Mouse (Mus musculus): ENCODE results near the gene Gm10491. TPM values are rescaled to one million over a fixed set of nuclear protein-coding genes. Genes with fewer than 3 reads are reported as not detected.

Gm10491 gene
- polyA plus RNA-seq, 1 experiment = not detected

DNA sequence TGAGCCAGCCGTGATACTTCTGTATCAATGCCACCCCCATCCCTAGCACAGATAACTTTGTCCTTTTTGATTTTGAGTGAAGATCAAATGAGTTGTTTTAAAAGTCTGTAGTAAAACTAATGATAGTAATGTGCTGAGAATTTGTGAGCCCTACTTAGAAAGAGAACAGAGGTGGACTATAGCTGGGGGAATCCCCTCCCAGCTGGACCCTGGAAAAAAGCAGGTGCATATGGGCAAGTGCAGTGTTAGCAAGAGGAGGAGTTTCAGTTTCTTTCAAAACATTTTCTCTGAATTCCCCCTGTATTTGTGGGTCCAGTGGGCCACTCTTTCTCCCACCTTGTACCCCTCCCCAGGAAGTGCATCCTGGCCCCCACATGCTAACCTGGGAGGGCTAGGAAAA, 44.5 kb downstream of the Gm10491 start:
- no peak overlapping the region for H3K4me3 ChIP-seq (ENCODE audit: insufficient read depth, low read length)
- no peak for TF ChIP-seq CTCF (IDR thresholded peaks at IDR 0.05; ENCODE audit: extremely low read depth, insufficient read depth, low read length)
- no peak for TF ChIP-seq POLR2A (IDR thresholded peaks at IDR 0.05; ENCODE audit: extremely low read depth, insufficient read depth, low read length)
- no peak overlapping the region for H3K27ac ChIP-seq (ENCODE audit: insufficient read depth, low read length)
- H3K4me1 ChIP-seq (ENCODE audit: control insufficient read depth, insufficient read depth, low read length) = no peaks in the 10 kb centered on the region

DNA sequence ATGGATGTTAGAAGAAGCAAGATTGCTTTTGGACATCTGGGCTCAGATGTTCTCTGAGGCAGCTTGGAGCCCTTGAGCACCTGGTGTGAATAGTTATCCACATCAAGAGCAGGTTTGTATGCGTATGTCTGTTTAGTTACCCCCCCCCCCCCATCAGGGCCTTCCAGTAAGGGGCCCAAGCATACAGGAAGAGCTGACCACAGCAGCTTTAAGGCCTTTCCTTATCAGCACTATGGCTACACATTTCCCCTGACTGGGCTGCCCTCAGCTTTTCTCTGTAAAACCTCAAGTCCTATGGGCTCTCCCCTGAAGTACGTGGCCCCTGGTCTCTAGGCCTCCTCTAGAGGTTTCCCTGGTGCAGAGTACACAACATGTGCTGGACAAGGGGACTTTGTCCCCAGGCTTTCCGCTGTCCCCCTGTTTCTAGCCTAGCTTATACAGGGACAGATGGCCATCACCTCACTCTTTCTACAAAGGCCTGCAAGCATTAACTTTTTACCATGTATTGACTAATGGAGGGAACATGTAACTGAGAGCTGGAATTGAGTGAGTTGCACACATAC, 48.4 kb downstream of the Gm10491 start:
- Histone ChIP-seq H3K27ac (ENCODE audit: insufficient read depth, low read length) (no peak overlapping the region), H3K4me3 (ENCODE audit: insufficient read depth, low read length) (no peak overlapping the region), H3K4me1 (ENCODE audit: control insufficient read depth, insufficient read depth, low read length) (no peaks in the 10 kb centered on the region)
- no peak for TF ChIP-seq POLR2A (IDR thresholded peaks at IDR 0.05; ENCODE audit: extremely low read depth, insufficient read depth, low read length)
- no peak for TF ChIP-seq CTCF (IDR thresholded peaks at IDR 0.05; ENCODE audit: extremely low read depth, insufficient read depth, low read length)

Other genes with a start within 250 kb of the Gm10491 start
- 14.5 and 16.3 TPM in 2 replicates for gene Plp2, start 236.4 kb downstream of the Gm10491 start, polyA plus RNA-seq (2012; rRNA removed)
- gene Magix, start 226.6 kb downstream of the Gm10491 start, polyA plus RNA-seq (2012; rRNA removed) = 0.96 and 1.2 TPM in 2 replicates
- gene Gpkow, start 210.7 kb downstream of the Gm10491 start, polyA plus RNA-seq (2012; rRNA removed) = 26.7 and 28.3 TPM in 2 replicates
- gene Wdr45, start 193.5 kb downstream of the Gm10491 start, polyA plus RNA-seq (2012; rRNA removed) = 77.0 and 84.9 TPM in 2 replicates
- 0.46 TPM in 1 of 2 replicates, not detected in the other for gene Gm45208, start 185.6 kb downstream of the Gm10491 start, polyA plus RNA-seq (2012; rRNA removed)
- 131 and 135 TPM in 2 replicates for gene Praf2, start 179.4 kb downstream of the Gm10491 start, polyA plus RNA-seq (2012; rRNA removed)
- 23.2 and 23.9 TPM in 2 replicates for gene Ccdc120, start 156.9 kb downstream of the Gm10491 start, polyA plus RNA-seq (2012; rRNA removed)
- gene Tfe3, start 145.3 kb downstream of the Gm10491 start, polyA plus RNA-seq (2012; rRNA removed) = 20.6 and 21.4 TPM in 2 replicates
- 106 and 115 TPM in 2 replicates for gene Gripap1, start 118.1 kb downstream of the Gm10491 start, polyA plus RNA-seq (2012; rRNA removed)
- 7.6 and 7.9 TPM in 2 replicates for gene Kcnd1, start 85.5 kb downstream of the Gm10491 start, polyA plus RNA-seq (2012; rRNA removed)
- gene Otud5, start 66.5 kb downstream of the Gm10491 start, polyA plus RNA-seq (2012; rRNA removed) = 46.4 and 49.1 TPM in 2 replicates
- gene Pim2, start 29.6 kb downstream of the Gm10491 start, polyA plus RNA-seq (2012; rRNA removed) = 52.5 and 53.8 TPM in 2 replicates
- gene Slc35a2, start 23.8 kb downstream of the Gm10491 start, polyA plus RNA-seq (2012; rRNA removed) = 50.2 and 52.7 TPM in 2 replicates
- 137 and 157 TPM in 2 replicates for gene Pqbp1, start 8.6 kb downstream of the Gm10491 start, polyA plus RNA-seq (2012; rRNA removed)
- 18.5 and 20.1 TPM in 2 replicates for gene Timm17b, start 8.5 kb downstream of the Gm10491 start, polyA plus RNA-seq (2012; rRNA removed)
- not detected in 2 replicates for gene Gm10490, start 1.7 kb upstream of the Gm10491 start, polyA plus RNA-seq (2012; rRNA removed)
- 580 and 602 TPM in 2 replicates for gene Pcsk1n, start 12.0 kb upstream of the Gm10491 start, polyA plus RNA-seq (2012; rRNA removed)
- not detected in 2 replicates for gene Eras, start 20.8 kb upstream of the Gm10491 start, polyA plus RNA-seq (2012; rRNA removed)
- 70.7 and 78.0 TPM in 2 replicates for gene Hdac6, start 40.1 kb upstream of the Gm10491 start, polyA plus RNA-seq (2012; rRNA removed)
- gene Gata1, start 70.2 kb upstream of the Gm10491 start, polyA plus RNA-seq (2012; rRNA removed) = not detected in 2 replicates
- 0.65 and 1.1 TPM in 2 replicates for gene Glod5, start 110.7 kb upstream of the Gm10491 start, polyA plus RNA-seq (2012; rRNA removed)
- gene Suv39h1, start 166.9 kb upstream of the Gm10491 start, polyA plus RNA-seq (2012; rRNA removed) = 25.5 and 26.1 TPM in 2 replicates
- gene Was, start 182.7 kb upstream of the Gm10491 start, polyA plus RNA-seq (2012; rRNA removed) = 1.7 and 1.9 TPM in 2 replicates
- gene Wdr13, start 225.1 kb upstream of the Gm10491 start, polyA plus RNA-seq (2012; rRNA removed) = 203 and 219 TPM in 2 replicates
- gene Rbm3, start 238.0 kb upstream of the Gm10491 start, polyA plus RNA-seq (2012; rRNA removed) = 193 and 207 TPM in 2 replicates